ENCODE assay signal across 9 mouse cellular contexts in genomic region chr4:130715126-130715525, GRCm38 (mm10). TPM values are rescaled to one million over a fixed set of nuclear protein-coding genes. Genes with fewer than 3 reads are reported as not detected.
DNase-seq lines count a peak whose midpoint lies in the region; ATAC-seq and TF ChIP-seq lines count a peak whose summit lies in the region.
"Had no signal": no experiment of that assay in that cellular context is flagged by ENCODE, and none has a peak within 500 bp of the region (broad histone marks: within the 10 kb centered on the region; RNA-seq: fewer than 3 reads in every experiment).

No protein-coding gene starts in this region.

- no peak overlapping the region; the same call in 1 of the 2 replicates for H3K4me2 ChIP-seq in lung, embryonic 16.5 days (ENCODE audit: low read depth, low read length)
- H3K4me2 ChIP-seq in heart, embryonic 13.5 days, result peak overlapping the region; percentile 61
- peak overlapping the region; percentile 73 for H3K4me2 ChIP-seq in liver, embryonic 13.5 days
- no peak overlapping the region for H3K4me2 ChIP-seq in stomach, postnatal 0 days (replicated peaks; ENCODE audit: low read depth)
- H3K4me2 ChIP-seq: neural tube, embryonic 15.5 days had no signal

- no peak overlapping the region for H3K4me3 ChIP-seq in lung, embryonic 16.5 days (ENCODE audit: low read length)
- H3K4me3 ChIP-seq in heart, embryonic 13.5 days, result peak overlapping the region; percentile 12; the same call in 1 of the 2 replicates
- peak overlapping the region; percentile 41 for H3K4me3 ChIP-seq in liver, embryonic 13.5 days (replicated peaks)
- no peak overlapping the region for H3K4me3 ChIP-seq in stomach, postnatal 0 days (ENCODE audit: low read depth, low read length)
- H3K4me3 ChIP-seq: midbrain, embryonic 10.5 days; neural tube, embryonic 15.5 days had no signal

- TF ChIP-seq CTCF in stomach, postnatal 0 days (IDR thresholded peaks at IDR 0.05; ENCODE audit: low read depth), result no peak

- peaks cover 9% of the 10 kb centered on the region; the same call in 1 of the 2 replicates for H3K36me3 ChIP-seq in lung, embryonic 16.5 days (ENCODE audit: control insufficient read depth, insufficient read depth, low read length)
- peaks cover 23% of the 10 kb centered on the region for H3K36me3 ChIP-seq in heart, embryonic 13.5 days
- peaks cover 26% of the 10 kb centered on the region for H3K36me3 ChIP-seq in liver, embryonic 13.5 days
- H3K36me3 ChIP-seq in stomach, postnatal 0 days (ENCODE audit: control insufficient read depth, insufficient read depth, low read length), result no peaks in the 10 kb centered on the region
- H3K36me3 ChIP-seq: neural tube, embryonic 15.5 days had no signal

- DNase-seq in lung, postnatal 10 days, result no peak
- peak; percentile 87 for DNase-seq in liver, embryonic 13.5 days
- peak; percentile 55 for DNase-seq in stomach, postnatal 0 days (ENCODE audit: low spot score)
- DNase-seq in gastrocnemius, adult 18-20 months (ENCODE audit: low spot score), result no peak
- no peak for DNase-seq in Muller cell, postnatal 12 days (ENCODE audit: inconsistent ontology term)

- H3K27me3 ChIP-seq in lung, embryonic 16.5 days (ENCODE audit: control insufficient read depth, insufficient read depth, low read depth, low read length), result no peaks in the 10 kb centered on the region
- H3K27me3 ChIP-seq in heart, embryonic 13.5 days (replicated peaks), result no peaks in the 10 kb centered on the region
- no peaks in the 10 kb centered on the region for H3K27me3 ChIP-seq in liver, embryonic 13.5 days
- no peaks in the 10 kb centered on the region for H3K27me3 ChIP-seq in stomach, postnatal 0 days (ENCODE audit: control insufficient read depth, insufficient read depth, low read length)
- H3K27me3 ChIP-seq: neural tube, embryonic 15.5 days had no signal

- H3K9me3 ChIP-seq in lung, embryonic 16.5 days (ENCODE audit: control insufficient read depth, low read length), result no peaks in the 10 kb centered on the region
- no peaks in the 10 kb centered on the region for H3K9me3 ChIP-seq in heart, embryonic 13.5 days
- H3K9me3 ChIP-seq in liver, embryonic 13.5 days (replicated peaks), result no peaks in the 10 kb centered on the region
- H3K9me3 ChIP-seq in stomach, postnatal 0 days (ENCODE audit: control insufficient read depth, low read length), result no peaks in the 10 kb centered on the region
- H3K9me3 ChIP-seq: midbrain, embryonic 10.5 days; neural tube, embryonic 15.5 days had no signal

- no peak overlapping the region for H3K9ac ChIP-seq in lung, embryonic 16.5 days (ENCODE audit: low read length)
- H3K9ac ChIP-seq in heart, embryonic 13.5 days, result 0 out of 2 replicates have a peak overlapping the region, but pooled peaks have one; percentile 37
- H3K9ac ChIP-seq in liver, embryonic 13.5 days, result peak overlapping the region; percentile 73
- no peak overlapping the region for H3K9ac ChIP-seq in stomach, postnatal 0 days (ENCODE audit: low read length)
- H3K9ac ChIP-seq: neural tube, embryonic 15.5 days had no signal

- TF ChIP-seq EP300 in stomach, postnatal 0 days (optimal IDR thresholded peaks at IDR 0.05), result no peak

- peaks cover 10% of the 10 kb centered on the region for H3K4me1 ChIP-seq in lung, embryonic 16.5 days (replicated peaks; ENCODE audit: control insufficient read depth, insufficient read depth, low read length)
- peaks cover 99% of the 10 kb centered on the region for H3K4me1 ChIP-seq in heart, embryonic 13.5 days
- peaks cover 99% of the 10 kb centered on the region for H3K4me1 ChIP-seq in liver, embryonic 13.5 days (replicated peaks)
- peaks cover 9% of the 10 kb centered on the region for H3K4me1 ChIP-seq in stomach, postnatal 0 days (replicated peaks; ENCODE audit: control insufficient read depth, insufficient read depth)

- peak; percentile 28; the same call in 1 of the 2 replicates for ATAC-seq in lung, embryonic 16.5 days (ENCODE audit: low read depth)
- ATAC-seq in heart, embryonic 13.5 days (ENCODE audit: extremely low read depth, insufficient number of reproducible peaks, low FRiP score, low TSS enrichment), result peak; percentile 77; the same call in 1 of the 2 replicates
- peak; percentile 97 for ATAC-seq in liver, embryonic 13.5 days (ENCODE audit: low read depth)
- peak; percentile 84 for ATAC-seq in stomach, postnatal 0 days (ENCODE audit: low FRiP score, low TSS enrichment)

- H3K27ac ChIP-seq in lung, embryonic 16.5 days (ENCODE audit: low read length), result no peak overlapping the region
- peak overlapping the region; percentile 77 for H3K27ac ChIP-seq in heart, embryonic 13.5 days (replicated peaks)
- peak overlapping the region; percentile 97 for H3K27ac ChIP-seq in liver, embryonic 13.5 days
- peak overlapping the region; percentile 67; the same call in 1 of the 2 replicates for H3K27ac ChIP-seq in stomach, postnatal 0 days (replicated peaks)
- H3K27ac ChIP-seq: midbrain, embryonic 10.5 days; neural tube, embryonic 15.5 days had no signal

RNA-seq across cellular contexts. Expression of gene Pum1, which starts 52.0 kb away (rescaled TPM):
- polyA plus RNA-seq in lung, embryonic 16.5 days (2015; fragmentation: Nextera tagmentation; extraction: Ambion mirVana), result 80.3 and 84.2 TPM in 2 replicates
- 53.2 and 53.3 TPM in 2 replicates for polyA plus RNA-seq in heart, embryonic 13.5 days (2015; fragmentation: Nextera tagmentation; extraction: Ambion mirVana)
- 29.7 and 36.1 TPM in 2 replicates for polyA plus RNA-seq in liver, embryonic 13.5 days (2015; fragmentation: Nextera tagmentation; extraction: Ambion mirVana)
- polyA plus RNA-seq in stomach, postnatal 0 days (2015; fragmentation: Nextera tagmentation; extraction: Ambion mirVana), result 27.0 and 27.4 TPM in 2 replicates
- total RNA-seq in gastrocnemius, adult 18-20 months (2021), result 10 to 100 TPM; 40.7 to 43.2 TPM

Comparison
In these comparisons a context has a peak if more than half of its experiments do, and no peak if none do; other contexts are left out.
1. ATAC-seq: peak in every context shown above with its lines; median percentile 97 in liver, embryonic 13.5 days; 84 in stomach, postnatal 0 days; 77 in heart, embryonic 13.5 days; 28 in lung, embryonic 16.5 days.
2. H3K4me2 ChIP-seq: peak in heart, embryonic 13.5 days (single experiment) and liver, embryonic 13.5 days (single experiment); none in lung, embryonic 16.5 days (single experiment) and stomach, postnatal 0 days (single experiment).
3. H3K4me3 ChIP-seq: peak in heart, embryonic 13.5 days (single experiment) and liver, embryonic 13.5 days (single experiment); none in lung, embryonic 16.5 days (single experiment) and stomach, postnatal 0 days (single experiment).
4. H3K9ac ChIP-seq: peak in heart, embryonic 13.5 days (single experiment) and liver, embryonic 13.5 days (single experiment); none in lung, embryonic 16.5 days (single experiment) and stomach, postnatal 0 days (single experiment).
5. DNase-seq: peak in liver, embryonic 13.5 days (single experiment) and stomach, postnatal 0 days (single experiment); none in lung, postnatal 10 days (single experiment), gastrocnemius, adult 18-20 months (single experiment) and Muller cell, postnatal 12 days (single experiment).